Mouse (Mus musculus) midbrain, embryonic 11.5 days (tissue): ENCODE measurements around the gene Xpnpep1. TPM values are rescaled to one million over a fixed set of nuclear protein-coding genes. Genes with fewer than 3 reads are reported as not detected.

Experiments used
- ATAC-seq: fragments of 200-750 bp; cut with Nextera tagmentation; 2 replicates; pipeline ENCODE4 v1.8.0; 2017; ENCODE audit warnings: moderate TSS enrichment, moderate library complexity; ENCODE audit not compliant: low FRiP score
- DNase-seq: peaks from one replicate; pipeline ENCODE4 v3.0.0; 2015; ENCODE audit warnings: low spot score; ENCODE audit errors: missing footprints
- H3K27ac ChIP-seq: fragments of 300-500 bp; sonication (generic); 2 replicates; pipeline ENCODE4 v1.5.1; 2014; ENCODE audit warnings: low read depth, low read length
- H3K27me3 ChIP-seq: fragments of 300-500 bp; sonication (generic); 2 replicates; pipeline ENCODE4 v1.6.1; 2014; ENCODE audit warnings: mild to moderate bottlenecking, low read length, moderate library complexity, mixed read lengths; ENCODE audit not compliant: control insufficient read depth, insufficient read depth
- H3K36me3 ChIP-seq: fragments of 300-500 bp; sonication (generic); 2 replicates; pipeline ENCODE4 v1.6.1; 2014; ENCODE audit warnings: mild to moderate bottlenecking, low read length, moderate library complexity, mixed read lengths; ENCODE audit not compliant: control insufficient read depth, insufficient read depth
- H3K4me1 ChIP-seq: fragments of 300-500 bp; sonication (generic); 2 replicates; pipeline ENCODE4 v1.6.1; 2014; ENCODE audit warnings: low read length; ENCODE audit not compliant: control insufficient read depth, insufficient read depth
- H3K4me2 ChIP-seq: fragments of 300-500 bp; sonication (generic); 2 replicates; pipeline ENCODE4 v1.6.1; 2014; ENCODE audit warnings: mild to moderate bottlenecking, moderate library complexity
- H3K4me3 ChIP-seq: fragments of 300-500 bp; sonication (generic); 2 replicates; pipeline ENCODE4 v1.5.1; 2014; ENCODE audit warnings: low read depth, low read length
- H3K9ac ChIP-seq: fragments of 300-500 bp; sonication (generic); 2 replicates; pipeline ENCODE4 v1.6.1; 2014; ENCODE audit warnings: low read length
- H3K9me3 ChIP-seq: fragments of 300-500 bp; sonication (generic); 2 replicates; pipeline ENCODE4 v1.6.1; 2016; ENCODE audit warnings: low read length; ENCODE audit not compliant: control insufficient read depth
- WGBS: fragments of 180-500 bp; shearing (Covaris S2); extraction: QIAGEN DNeasy Blood & Tissue Kit; methylation state at CpG from one replicate; pipeline ENCODE4 v1.1.7; 2014; 5-methylcytosine and 5-hydroxymethylcytosine counted together
- polyA plus RNA-seq: library from polyadenylated mRNA; unstranded; fragments of >200 nt; fragmentation: Nextera tagmentation; extraction: Ambion mirVana; gene quantifications from 2 replicates; pipeline ENCODE4 v1.2.1, GENCODE M21; 2014

The Xpnpep1 gene
- polyA plus RNA-seq, 1 experiment from 2014 or later = 150 TPM

GRCm38 (mm10) chr19:53071651-53072050, 31.6 kb upstream of the Xpnpep1 start:
- WGBS = 82% methylated on average over 5 of the region's 5 CpGs
- no peak overlapping the region for H3K27ac ChIP-seq
- no peak overlapping the region for H3K9ac ChIP-seq
- ATAC-seq = no peak
- H3K4me1 ChIP-seq = no peaks in the 10 kb centered on the region
- H3K9me3 ChIP-seq = no peaks in the 10 kb centered on the region
- H3K27me3 ChIP-seq = no peaks in the 10 kb centered on the region
- no peaks in the 10 kb centered on the region for H3K36me3 ChIP-seq
- H3K4me3 ChIP-seq = no peak overlapping the region
- DNase-seq = no peak
- no peak overlapping the region for H3K4me2 ChIP-seq

DNA sequence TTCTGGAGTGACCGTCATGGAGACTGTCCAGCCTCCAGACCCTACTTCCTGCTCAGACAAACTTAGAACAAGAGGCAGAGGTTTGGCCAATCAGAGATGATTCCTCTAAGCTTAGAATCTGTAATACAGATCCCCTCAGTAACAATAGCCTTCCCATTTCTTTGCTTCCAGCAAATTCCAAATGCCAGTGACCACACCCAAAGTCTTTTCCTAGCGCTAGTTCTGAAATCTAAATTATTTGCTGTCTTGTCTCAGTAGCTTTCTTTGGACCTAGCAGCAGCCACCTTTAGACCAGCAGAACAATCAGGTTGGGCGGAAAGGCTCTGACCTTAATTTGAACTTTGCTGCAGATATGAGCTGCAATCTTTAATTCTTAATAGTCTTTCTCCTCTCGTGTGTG, 30.9 kb upstream of the Xpnpep1 start:
- no peak for ATAC-seq
- H3K27me3 ChIP-seq = no peaks in the 10 kb centered on the region
- no peaks in the 10 kb centered on the region for H3K9me3 ChIP-seq
- H3K4me2 ChIP-seq = no peak overlapping the region
- no peaks in the 10 kb centered on the region for H3K36me3 ChIP-seq
- no peak overlapping the region for H3K4me3 ChIP-seq
- no peak overlapping the region for H3K9ac ChIP-seq
- 84% methylated on average over 4 of the region's 4 CpGs for WGBS
- no peak for DNase-seq
- H3K4me1 ChIP-seq = no peaks in the 10 kb centered on the region
- H3K27ac ChIP-seq = no peak overlapping the region

DNA sequence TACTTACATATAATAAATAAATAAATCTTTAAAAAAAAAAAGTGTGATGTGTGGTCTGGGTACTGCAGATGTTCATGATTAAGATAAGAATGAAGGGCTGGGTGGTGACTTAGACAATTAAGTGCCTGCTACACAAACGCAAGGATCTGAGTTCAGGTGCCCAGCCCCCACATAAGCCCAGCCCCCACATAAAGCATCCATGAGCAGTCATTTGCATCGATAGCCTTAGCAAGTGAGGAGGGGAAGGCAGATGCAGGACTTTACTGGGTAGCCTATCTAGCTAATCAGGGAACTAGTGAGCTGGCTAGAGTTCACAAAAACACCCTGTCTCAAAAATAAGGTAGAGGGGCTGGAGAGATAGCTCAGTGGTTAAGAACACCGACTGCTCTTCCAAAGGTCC, 29.4 kb upstream of the Xpnpep1 start:
- 84% methylated on average over 3 of the region's 3 CpGs for whole genome bisulfite sequencing
- Histone ChIP-seq H3K36me3 (no peaks in the 10 kb centered on the region), H3K4me3 (no peak overlapping the region), H3K4me1 (no peaks in the 10 kb centered on the region), H3K9me3 (no peaks in the 10 kb centered on the region), H3K27ac (no peak overlapping the region), H3K27me3 (no peaks in the 10 kb centered on the region), H3K9ac (no peak overlapping the region), H3K4me2 (no peak overlapping the region)
- ATAC-seq (no peak), DNase-seq (no peak)

GRCm38 (mm10) chr19:53066934-53067333, 26.9 kb upstream of the Xpnpep1 start:
- no peak overlapping the region for H3K27ac ChIP-seq
- no peak overlapping the region for H3K4me2 ChIP-seq
- no peak for ATAC-seq
- H3K9me3 ChIP-seq = no peaks in the 10 kb centered on the region
- H3K4me1 ChIP-seq = no peaks in the 10 kb centered on the region
- no peak overlapping the region for H3K4me3 ChIP-seq
- 60% methylated on average over 10 of the region's 10 CpGs for WGBS
- H3K27me3 ChIP-seq = no peaks in the 10 kb centered on the region
- no peak for DNase-seq
- H3K9ac ChIP-seq = no peak overlapping the region
- no peaks in the 10 kb centered on the region for H3K36me3 ChIP-seq

- Histone ChIP-seq H3K4me1 (no peaks in the 10 kb centered on the region), H3K4me2 (no peak overlapping the region), H3K27me3 (no peaks in the 10 kb centered on the region), H3K9ac (no peak overlapping the region), H3K4me3 (no peak overlapping the region), H3K27ac (no peak overlapping the region), H3K36me3 (no peaks in the 10 kb centered on the region), H3K9me3 (no peaks in the 10 kb centered on the region)
- no peak for DNase-seq
- ATAC-seq = no peak
- WGBS = 49% methylated on average over 9 of the region's 9 CpGs
Measured at GRCm38 (mm10) chr19:53066531-53066930, 26.5 kb upstream of the Xpnpep1 start.

DNA sequence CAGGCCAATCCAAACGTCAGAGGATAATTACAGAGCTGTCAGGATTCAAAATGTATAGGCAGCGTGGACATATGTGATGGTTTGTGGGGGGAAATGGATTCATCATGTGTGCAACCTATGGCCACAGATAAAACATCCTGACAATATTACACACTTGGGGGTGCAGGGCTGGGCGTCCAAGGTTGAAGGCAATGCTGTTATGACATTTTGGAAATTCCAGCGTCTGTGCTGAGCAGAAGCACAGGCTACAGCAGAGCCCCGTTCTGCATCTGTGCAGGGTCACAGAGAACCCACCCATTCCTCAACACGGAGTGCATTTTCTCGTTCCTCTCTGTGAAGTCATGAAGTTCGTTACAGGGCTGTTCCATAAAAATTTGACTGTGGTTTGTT, 25.0 kb upstream of the Xpnpep1 start:
- no peak overlapping the region for H3K27ac ChIP-seq
- DNase-seq = peak; percentile 39
- H3K4me3 ChIP-seq = no peak overlapping the region
- ATAC-seq = no peak
- H3K4me1 ChIP-seq = no peaks in the 10 kb centered on the region
- no peaks in the 10 kb centered on the region for H3K27me3 ChIP-seq
- H3K9me3 ChIP-seq = no peaks in the 10 kb centered on the region
- no peaks in the 10 kb centered on the region for H3K36me3 ChIP-seq
- H3K4me2 ChIP-seq = no peak overlapping the region
- H3K9ac ChIP-seq = no peak overlapping the region
- WGBS = 77% methylated on average over 8 of the region's 8 CpGs

GRCm38 (mm10) chr19:53064292-53064971, 24.4 kb upstream of the Xpnpep1 start:
- H3K4me2 ChIP-seq = no peak overlapping the region
- no peaks in the 10 kb centered on the region for H3K27me3 ChIP-seq
- peak; percentile 61 for DNase-seq
- H3K36me3 ChIP-seq = no peaks in the 10 kb centered on the region
- no peak overlapping the region for H3K9ac ChIP-seq
- H3K27ac ChIP-seq = no peak overlapping the region
- H3K4me1 ChIP-seq = no peaks in the 10 kb centered on the region
- no peaks in the 10 kb centered on the region for H3K9me3 ChIP-seq
- no peak overlapping the region for H3K4me3 ChIP-seq
- WGBS = 74% methylated on average over 12 of the region's 12 CpGs
- no peak for ATAC-seq

DNA sequence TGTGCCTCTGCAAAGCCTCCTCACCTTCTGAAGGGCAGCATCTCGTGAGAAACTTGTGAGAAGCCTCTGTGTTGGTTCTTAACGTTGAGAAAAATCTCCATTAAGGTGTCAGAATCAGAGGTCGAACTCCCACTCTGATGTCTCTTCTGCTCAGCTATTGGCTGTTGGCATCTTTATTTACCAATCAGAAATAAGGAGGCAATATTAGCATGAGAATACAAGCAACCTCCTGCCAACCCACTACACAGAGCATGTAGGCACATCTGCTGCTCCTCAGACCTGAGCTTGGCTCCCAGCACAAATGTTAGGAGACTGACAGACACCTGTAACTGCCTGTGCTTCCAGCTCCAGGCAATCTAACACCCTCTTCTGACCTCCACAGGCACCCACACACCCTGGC, 22.0 kb upstream of the Xpnpep1 start:
- H3K27ac ChIP-seq = no peak overlapping the region
- no peaks in the 10 kb centered on the region for H3K4me1 ChIP-seq
- ATAC-seq (no peak), DNase-seq (no peak)
- no peak overlapping the region for H3K4me3 ChIP-seq
- no peaks in the 10 kb centered on the region for H3K9me3 ChIP-seq
- H3K9ac ChIP-seq = no peak overlapping the region
- 44% methylated on average over 3 of the region's 3 CpGs for WGBS
- H3K27me3 ChIP-seq = no peaks in the 10 kb centered on the region
- H3K36me3 ChIP-seq = no peaks in the 10 kb centered on the region
- H3K4me2 ChIP-seq = no peak overlapping the region

DNA sequence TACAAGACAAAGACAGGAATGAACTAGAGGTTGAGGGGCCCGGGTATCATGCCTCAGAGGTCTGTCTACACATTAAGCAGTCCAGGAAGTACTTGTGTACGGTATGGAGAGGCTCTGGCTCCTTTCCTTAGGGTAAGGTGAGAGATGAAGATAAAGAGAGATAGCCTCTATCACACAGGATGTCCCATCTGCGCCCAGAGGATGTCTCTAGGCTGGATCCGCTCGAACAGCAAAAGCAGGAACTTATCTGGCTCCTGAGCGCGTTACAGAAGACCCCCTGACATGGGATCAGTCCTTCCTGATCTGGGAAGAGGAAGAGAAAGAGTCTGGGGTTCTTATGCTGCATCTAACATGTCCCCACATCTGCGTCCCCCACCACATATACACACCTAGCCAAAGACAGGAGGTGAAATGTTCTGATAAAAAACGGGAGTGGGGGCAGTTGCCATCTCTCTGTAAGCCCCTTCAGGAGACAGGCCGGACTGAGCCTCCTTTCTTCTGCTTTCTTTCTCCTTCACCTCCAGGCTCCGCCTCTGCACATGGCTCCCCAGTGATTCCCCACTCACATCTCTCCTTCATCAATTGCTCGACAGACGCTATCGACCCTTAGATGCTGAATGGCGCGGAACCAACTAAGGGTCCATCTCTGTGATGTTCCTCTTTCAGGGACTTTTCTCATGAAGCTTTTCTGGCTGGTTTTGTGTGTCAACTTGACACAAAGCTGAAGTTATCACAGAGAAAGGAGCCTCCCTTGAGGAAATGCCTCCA, 19.5 kb upstream of the Xpnpep1 start:
- Histone ChIP-seq H3K36me3 (no peaks in the 10 kb centered on the region), H3K4me2 (no peak overlapping the region), H3K9me3 (no peaks in the 10 kb centered on the region), H3K27me3 (no peaks in the 10 kb centered on the region), H3K4me1 (no peaks in the 10 kb centered on the region), H3K27ac (no peak overlapping the region), H3K4me3 (no peak overlapping the region), H3K9ac (no peak overlapping the region)
- DNase-seq = peak; percentile 49
- ATAC-seq = no peak
- WGBS = 88% methylated on average over 16 of the region's 16 CpGs
